Mouse (Mus musculus) bone marrow, adult 2 months (tissue): ENCODE results near the gene Upp2.

ENCODE experiments used
- CTCF ChIP-seq: fragments of 200-500 bp; IDR thresholded peaks from 2 replicates; pipeline ENCODE4 v1.5.1; 2011; ENCODE audit warnings: low read length, control low read depth; ENCODE audit not compliant: control insufficient read depth, insufficient read depth
- POLR2A ChIP-seq: fragments of 200-500 bp; IDR thresholded peaks from 2 replicates; pipeline ENCODE4 v1.6.1; 2011; ENCODE audit warnings: low read depth, mild to moderate bottlenecking, control low read depth, low read length, borderline replicate concordance; ENCODE audit not compliant: control insufficient read depth

- TF ChIP-seq CTCF (no peak), POLR2A (no peak)
Measured at GRCm38 (mm10) chr2:58613720-58614119, 46.6 kb downstream of the Upp2 start.
